Mouse (Mus musculus) ES-Bruce4 (cell line): ENCODE results near the gene Il4.

ENCODE experiments used
- CTCF ChIP-seq: IDR thresholded peaks from one replicate; pipeline ENCODE4 v1.8.1; 2011; ENCODE audit warnings: low read depth, low read length
- POLR2A ChIP-seq: IDR thresholded peaks from one replicate; pipeline ENCODE4 v1.8.1; 2011; ENCODE audit warnings: low read length; ENCODE audit not compliant: insufficient read depth

DNA sequence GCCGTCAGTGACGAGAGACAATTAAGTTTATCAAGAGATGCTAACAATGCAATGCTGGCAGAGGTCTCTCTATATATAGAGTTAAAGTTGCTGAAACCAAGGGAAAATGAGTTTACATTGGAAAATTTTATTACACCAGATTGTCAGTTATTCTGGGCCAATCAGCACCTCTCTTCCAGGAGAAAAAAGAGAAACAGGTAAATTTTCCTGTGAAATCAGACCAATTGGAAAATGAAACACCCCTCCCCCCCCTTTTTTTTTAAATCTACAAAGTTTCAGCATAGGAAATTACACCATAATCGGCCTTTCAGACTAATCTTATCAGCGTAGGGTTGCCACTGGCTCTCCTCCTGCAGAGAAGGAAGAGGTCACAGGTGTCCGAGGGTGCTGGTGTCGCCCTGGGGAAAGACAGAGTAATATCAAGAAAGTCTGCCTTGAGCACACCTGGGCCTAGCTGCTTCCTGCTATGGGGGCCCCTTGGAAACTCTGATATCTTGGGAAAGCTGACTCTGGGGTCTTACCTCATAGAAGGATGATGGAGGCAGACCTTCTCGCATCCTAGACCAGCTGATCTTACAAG, at the start of gene Il4:
- TF ChIP-seq CTCF (no peak), POLR2A (no peak)
